Mouse (Mus musculus): ENCODE results near the gene Ptpn22. TPM values are rescaled to one million over a fixed set of nuclear protein-coding genes. Genes with fewer than 3 reads are reported as not detected.
A peak's percentile ranks its signal among the peaks of the same experiment; 100 is the strongest.
"Not testable (repeated sequence)": the region's sequence is repeated elsewhere in the genome, so short reads cannot be mapped to it uniquely, and the experiment has no call there.

The Ptpn22 gene
- 0.27 and 0.51 TPM in 2 replicates for polyA plus RNA-seq (2016; fragmentation: Nextera tagmentation; extraction: Ambion mirVana)

- H3K9ac ChIP-seq = no peak within 1 kb of the TSS
- H3K36me3 ChIP-seq = no peaks in the 10 kb centered on the region
- no peak for ATAC-seq (ENCODE audit: low FRiP score)
- no peaks in the 10 kb centered on the region for H3K9me3 ChIP-seq (replicated peaks)
- no peaks in the 10 kb centered on the region for H3K27me3 ChIP-seq
- H3K27ac ChIP-seq = no peak within 1 kb of the TSS
- WGBS = 75% methylated on average over 12 of the region's 12 CpGs
- H3K4me3 ChIP-seq = no peak within 1 kb of the TSS
- no peaks in the 10 kb centered on the region for H3K4me1 ChIP-seq
- H3K4me2 ChIP-seq (replicated peaks) = no peak within 1 kb of the TSS
Observed at GRCm38 (mm10) chr3:103858881-103859801, at the start of gene Ptpn22. Gene Ptpn22 (plus strand): TSS chr3:103859795.

- peak; percentile 69 for ATAC-seq (ENCODE audit: low FRiP score)
- peak overlapping the region; percentile 91 for H3K27ac ChIP-seq
- peaks cover 25% of the 10 kb centered on the region for H3K36me3 ChIP-seq
- no peaks in the 10 kb centered on the region for H3K9me3 ChIP-seq (replicated peaks)
- peak overlapping the region; percentile 68 for H3K4me2 ChIP-seq (replicated peaks)
- H3K9ac ChIP-seq = peak overlapping the region; percentile 86
- H3K4me1 ChIP-seq = peaks cover 14% of the 10 kb centered on the region
- H3K27me3 ChIP-seq = no peaks in the 10 kb centered on the region
- 3% methylated on average over 14 of the region's 14 CpGs for WGBS
- peak overlapping the region; percentile 66 for H3K4me3 ChIP-seq
Observed at GRCm38 (mm10) chr3:103809799-103810150, 49.8 kb upstream of the Ptpn22 start.

GRCm38 (mm10) chr3:103810967-103811366 is 48.6 kb upstream of the Ptpn22 start:
- Histone ChIP-seq H3K4me1 (peaks cover 14% of the 10 kb centered on the region), H3K27ac (no peak overlapping the region), H3K36me3 (peaks cover 32% of the 10 kb centered on the region), H3K4me2 (replicated peaks) (no peak overlapping the region), H3K9me3 (replicated peaks) (no peaks in the 10 kb centered on the region), H3K9ac (no peak overlapping the region), H3K4me3 (no peak overlapping the region), H3K27me3 (no peaks in the 10 kb centered on the region)
- ATAC-seq (ENCODE audit: low FRiP score) = no peak
- 88% methylated on average over 6 of the region's 6 CpGs for WGBS

GRCm38 (mm10) chr3:103827548-103827947 is 32.0 kb upstream of the Ptpn22 start:
- no peak for ATAC-seq (ENCODE audit: low FRiP score)
- H3K27me3 ChIP-seq = no peaks in the 10 kb centered on the region
- H3K27ac ChIP-seq = no peak overlapping the region
- H3K9me3 ChIP-seq (replicated peaks) = no peaks in the 10 kb centered on the region
- no peak overlapping the region for H3K9ac ChIP-seq
- no peak overlapping the region for H3K4me3 ChIP-seq
- H3K4me1 ChIP-seq = no peaks in the 10 kb centered on the region
- peaks cover 8% of the 10 kb centered on the region for H3K36me3 ChIP-seq
- H3K4me2 ChIP-seq (replicated peaks) = no peak overlapping the region

- 92% methylated on average over 3 of the region's 3 CpGs for WGBS
- no peak for ATAC-seq (ENCODE audit: low FRiP score)
Observed at GRCm38 (mm10) chr3:103829036-103829435, 30.6 kb upstream of the Ptpn22 start.

GRCm38 (mm10) chr3:103830681-103831080 is 28.9 kb upstream of the Ptpn22 start:
- H3K27ac ChIP-seq; H3K4me2 ChIP-seq (replicated peaks); H3K27me3 ChIP-seq; ATAC-seq (ENCODE audit: low FRiP score); H3K9me3 ChIP-seq (replicated peaks); H3K4me3 ChIP-seq; H3K9ac ChIP-seq; H3K4me1 ChIP-seq; H3K36me3 ChIP-seq: not testable (repeated sequence)
- WGBS = 79% methylated on average over 1 of the region's 1 CpGs

More at GRCm38 (mm10) chr3:103829036-103829435, 30.6 kb upstream of the Ptpn22 start:
- Histone ChIP-seq H3K4me1 (no peaks in the 10 kb centered on the region), H3K4me3 (no peak overlapping the region), H3K9ac (no peak overlapping the region), H3K36me3 (no peaks in the 10 kb centered on the region), H3K9me3 (replicated peaks) (no peaks in the 10 kb centered on the region), H3K27me3 (no peaks in the 10 kb centered on the region), H3K4me2 (replicated peaks) (no peak overlapping the region), H3K27ac (no peak overlapping the region)

GRCm38 (mm10) chr3:103831146-103831545 is 28.4 kb upstream of the Ptpn22 start:
- Histone ChIP-seq H3K9me3 (replicated peaks) (no peaks in the 10 kb centered on the region), H3K4me3 (no peak overlapping the region), H3K4me2 (replicated peaks) (no peak overlapping the region), H3K27me3 (no peaks in the 10 kb centered on the region), H3K4me1 (no peaks in the 10 kb centered on the region), H3K27ac (no peak overlapping the region), H3K36me3 (no peaks in the 10 kb centered on the region), H3K9ac (no peak overlapping the region)
- no peak for ATAC-seq (ENCODE audit: low FRiP score)
- 83% methylated on average over 7 of the region's 7 CpGs for WGBS

GRCm38 (mm10) chr3:103832426-103832825 is 27.2 kb upstream of the Ptpn22 start, which contains the start of gene Bcl2l15:
Gene Bcl2l15 (plus strand): TSS chr3:103832601.
- no peak within 1 kb of the TSS for H3K9ac ChIP-seq
- no peak within 1 kb of the TSS for H3K4me2 ChIP-seq (replicated peaks)
- no peaks in the 10 kb centered on the region for H3K9me3 ChIP-seq (replicated peaks)
- H3K4me1 ChIP-seq = no peaks in the 10 kb centered on the region
- no peaks in the 10 kb centered on the region for H3K27me3 ChIP-seq
- H3K27ac ChIP-seq = no peak within 1 kb of the TSS
- H3K4me3 ChIP-seq = no peak within 1 kb of the TSS
- no peak for ATAC-seq (ENCODE audit: low FRiP score)
- no peaks in the 10 kb centered on the region for H3K36me3 ChIP-seq

- WGBS = 90% methylated on average over 2 of the region's 2 CpGs
Observed at GRCm38 (mm10) chr3:103834001-103834400, 25.6 kb upstream of the Ptpn22 start.

GRCm38 (mm10) chr3:103835272-103835950 is 24.2 kb upstream of the Ptpn22 start:
- no peaks in the 10 kb centered on the region for H3K9me3 ChIP-seq (replicated peaks)
- ATAC-seq (ENCODE audit: low FRiP score) = no peak
- H3K4me2 ChIP-seq (replicated peaks) = no peak overlapping the region
- H3K27me3 ChIP-seq = no peaks in the 10 kb centered on the region
- no peaks in the 10 kb centered on the region for H3K4me1 ChIP-seq
- 75% methylated on average over 6 of the region's 6 CpGs for WGBS
- no peaks in the 10 kb centered on the region for H3K36me3 ChIP-seq
- H3K4me3 ChIP-seq = no peak overlapping the region
- H3K9ac ChIP-seq = no peak overlapping the region
- H3K27ac ChIP-seq = no peak overlapping the region

More at GRCm38 (mm10) chr3:103834001-103834400, 25.6 kb upstream of the Ptpn22 start:
- Histone ChIP-seq H3K9me3 (replicated peaks) (no peaks in the 10 kb centered on the region), H3K27ac (no peak overlapping the region), H3K4me2 (replicated peaks) (no peak overlapping the region), H3K27me3 (no peaks in the 10 kb centered on the region), H3K4me3 (no peak overlapping the region), H3K36me3 (no peaks in the 10 kb centered on the region), H3K4me1 (no peaks in the 10 kb centered on the region), H3K9ac (no peak overlapping the region)
- no peak for ATAC-seq (ENCODE audit: low FRiP score)

- Histone ChIP-seq H3K9ac (no peak overlapping the region), H3K27me3 (no peaks in the 10 kb centered on the region), H3K36me3 (no peaks in the 10 kb centered on the region), H3K9me3 (replicated peaks) (no peaks in the 10 kb centered on the region), H3K27ac (no peak overlapping the region), H3K4me3 (no peak overlapping the region), H3K4me1 (no peaks in the 10 kb centered on the region), H3K4me2 (replicated peaks) (no peak overlapping the region)
- no peak for ATAC-seq (ENCODE audit: low FRiP score)
- WGBS = 87% methylated on average over 10 of the region's 10 CpGs
Observed at GRCm38 (mm10) chr3:103835951-103836310, 23.7 kb upstream of the Ptpn22 start.

- no peaks in the 10 kb centered on the region for H3K27me3 ChIP-seq
- H3K9ac ChIP-seq = no peak overlapping the region
- H3K4me3 ChIP-seq = no peak overlapping the region
- ATAC-seq (ENCODE audit: low FRiP score) = no peak
- no peaks in the 10 kb centered on the region for H3K9me3 ChIP-seq (replicated peaks)
- no peak overlapping the region for H3K27ac ChIP-seq
- no peak overlapping the region for H3K4me2 ChIP-seq (replicated peaks)
- H3K4me1 ChIP-seq = no peaks in the 10 kb centered on the region
- no peaks in the 10 kb centered on the region for H3K36me3 ChIP-seq
- 91% methylated on average over 5 of the region's 5 CpGs for WGBS
Observed at GRCm38 (mm10) chr3:103836453-103836852, 23.1 kb upstream of the Ptpn22 start.
